Mouse (Mus musculus) heart, postnatal 0 days (tissue): ENCODE measurements around the gene Cbx2. TPM values are rescaled to one million over a fixed set of nuclear protein-coding genes. Genes with fewer than 3 reads are reported as not detected.

Experiments used
- ATAC-seq: fragments of 200-750 bp; cut with Nextera tagmentation; 2 replicates; pipeline ENCODE4 v1.8.0; 2017; ENCODE audit warnings: low read depth, moderate number of reproducible peaks, moderate library complexity; ENCODE audit not compliant: insufficient read depth
- DNase-seq: peaks from one replicate; pipeline ENCODE4 v3.0.0-alpha.2; 2016; ENCODE audit warnings: low spot score
- H3K27ac ChIP-seq: fragments of 300-500 bp; sonication (generic); 2 replicates; pipeline ENCODE4 v1.5.1; 2014; ENCODE audit warnings: low read depth, mild to moderate bottlenecking
- H3K27me3 ChIP-seq: fragments of 300-500 bp; sonication (generic); 2 replicates; pipeline ENCODE4 v1.6.1; 2014; ENCODE audit warnings: low read length, mixed read lengths; ENCODE audit not compliant: control insufficient read depth, insufficient read depth
- H3K36me3 ChIP-seq: fragments of 300-500 bp; sonication (generic); replicated peaks from 2 replicates; pipeline ENCODE4 v1.6.1; 2014; ENCODE audit warnings: low read length, mixed read lengths; ENCODE audit not compliant: control insufficient read depth, insufficient read depth
- H3K4me1 ChIP-seq: fragments of 300-500 bp; sonication (generic); 2 replicates; pipeline ENCODE4 v1.6.1; 2014; ENCODE audit warnings: antibody characterized with exemption; ENCODE audit not compliant: control insufficient read depth, insufficient read depth
- H3K4me2 ChIP-seq: fragments of 300-500 bp; sonication (generic); 2 replicates; pipeline ENCODE4 v1.6.1; 2014; ENCODE audit warnings: low read depth, mild to moderate bottlenecking, low read length, moderate library complexity
- H3K4me3 ChIP-seq: fragments of 300-500 bp; sonication (generic); 2 replicates; pipeline ENCODE4 v1.5.1; 2014; ENCODE audit warnings: low read depth, low read length
- H3K9ac ChIP-seq: fragments of 300-500 bp; sonication (generic); replicated peaks from 2 replicates; pipeline ENCODE4 v1.6.1; 2014; ENCODE audit warnings: low read depth, low read length, mixed read lengths
- H3K9me3 ChIP-seq: fragments of 300-500 bp; sonication (generic); replicated peaks from 2 replicates; pipeline ENCODE4 v1.6.1; 2016; ENCODE audit warnings: low read length; ENCODE audit not compliant: control insufficient read depth
- CTCF ChIP-seq: IDR thresholded peaks from 2 replicates; pipeline ENCODE4 v1.5.1; 2016; ENCODE audit warnings: antibody characterized with exemption, control low read depth, low read depth
- EP300 ChIP-seq: IDR thresholded peaks from 2 replicates; pipeline ENCODE4 v1.6.1; 2016; ENCODE audit warnings: antibody characterized with exemption, low read depth
- WGBS: fragments of 180-500 bp; shearing (Covaris S2); extraction: QIAGEN DNeasy Blood & Tissue Kit; methylation state at CpG from one replicate; pipeline ENCODE4 v1.1.7; 2014; 5-methylcytosine and 5-hydroxymethylcytosine counted together
- polyA plus RNA-seq: library from polyadenylated mRNA; unstranded; fragments of >200 nt; fragmentation: Nextera tagmentation; extraction: Ambion mirVana; gene quantifications from 2 replicates; pipeline ENCODE4 v1.2.1, GENCODE M21; 2015
- total RNA-seq: library from RNA; depleted of rRNA; stranded (reverse); fragments of >200 nt; gene quantifications from 2 replicates; pipeline ENCODE4 v1.2.3, GENCODE M21; 2014; ENCODE audit warnings: low replicate concordance

The Cbx2 gene
- total and polyA plus RNA-seq, 2 experiments from 2014 or later = 1.8 to 5.8 TPM

DNA sequence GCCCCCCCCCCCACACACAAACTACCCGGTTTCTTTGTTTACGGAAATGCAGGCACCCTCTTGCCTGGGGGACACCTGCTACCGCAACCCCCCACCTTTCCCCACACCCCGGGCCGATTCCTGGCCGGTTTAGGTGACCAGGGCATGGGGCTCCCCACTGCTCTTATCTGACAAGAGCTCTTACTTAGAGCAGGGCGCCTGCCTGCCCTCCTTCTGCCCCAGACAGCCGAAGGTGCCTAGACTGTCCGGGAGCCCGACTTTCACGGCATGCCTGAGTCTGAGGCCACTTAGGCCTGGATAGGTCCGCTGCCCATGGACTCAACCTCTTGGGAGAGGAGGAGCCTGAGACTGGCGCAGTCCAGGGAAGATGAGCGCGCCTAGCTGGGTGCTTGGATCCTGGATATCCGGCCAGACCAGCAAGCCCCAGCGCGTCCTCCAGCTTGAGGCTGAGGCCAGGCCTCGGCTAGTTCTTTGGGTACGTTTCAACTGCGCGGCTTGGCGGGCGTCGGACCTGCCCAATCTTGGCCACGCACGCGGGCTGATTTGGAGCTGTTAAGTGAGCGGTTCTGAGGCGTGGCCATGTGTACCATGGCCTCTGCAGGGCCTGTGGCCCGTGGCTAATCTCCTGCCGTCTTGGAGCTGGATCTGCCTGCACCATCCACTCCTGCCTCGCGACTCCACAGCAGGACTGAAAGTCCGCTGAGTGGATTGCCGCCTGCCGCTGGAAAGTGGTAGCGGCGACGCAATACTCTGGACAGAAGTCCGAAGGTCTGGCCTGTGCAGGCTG, 22.0 kb downstream of the Cbx2 start:
- no peak for DNase-seq
- Histone ChIP-seq H3K4me3 (peak overlapping the region; percentile 4; the same call in 1 of the 2 replicates), H3K9ac (no peak overlapping the region), H3K27ac (no peak overlapping the region), H3K4me1 (peaks cover 15% of the 10 kb centered on the region), H3K9me3 (no peaks in the 10 kb centered on the region), H3K27me3 (peaks cover 83% of the 10 kb centered on the region), H3K4me2 (peak overlapping the region; percentile 12), H3K36me3 (no peaks in the 10 kb centered on the region)
- no peak for ATAC-seq
- TF ChIP-seq EP300 = no peak
- peak; percentile 42 for TF ChIP-seq CTCF
- 4% methylated on average over 41 of the region's 41 CpGs for WGBS

DNA sequence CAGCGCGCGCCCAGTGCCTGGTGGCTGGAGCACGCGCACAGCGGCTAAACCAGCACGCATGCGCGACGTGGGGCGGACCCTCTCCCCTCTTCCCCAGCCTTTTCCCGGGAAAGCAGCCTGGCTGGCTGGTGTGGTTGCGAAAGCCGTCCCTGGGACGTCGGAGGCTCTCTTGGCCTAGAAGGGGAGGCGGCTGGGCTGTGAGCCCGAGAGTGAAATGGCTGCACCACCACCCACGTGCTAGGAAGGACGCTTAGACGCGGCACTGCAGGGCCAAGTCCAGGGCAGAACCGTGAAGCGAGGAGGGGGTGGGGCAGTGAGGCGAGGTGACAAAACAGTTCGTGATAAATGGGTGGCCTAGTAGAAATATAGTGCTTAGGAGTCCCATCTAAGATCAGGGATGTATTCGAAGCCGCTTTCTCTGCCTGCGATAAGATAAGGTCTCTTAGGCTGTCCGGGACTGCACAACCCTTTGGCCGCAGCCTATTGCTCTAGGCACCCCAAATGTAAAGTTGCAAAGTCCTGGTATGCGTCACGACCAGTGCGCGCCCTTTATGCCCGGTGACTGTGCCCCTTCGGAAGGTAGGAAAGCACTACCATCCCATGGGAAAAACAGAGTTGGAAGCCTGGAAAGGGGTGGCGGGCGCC, 24.0 kb downstream of the Cbx2 start:
- Histone ChIP-seq H3K4me1 (peaks cover 8% of the 10 kb centered on the region), H3K27me3 (peaks cover 98% of the 10 kb centered on the region), H3K4me3 (peak overlapping the region; percentile 15), H3K4me2 (peak overlapping the region; percentile 28), H3K36me3 (no peaks in the 10 kb centered on the region), H3K27ac (no peak overlapping the region), H3K9me3 (no peaks in the 10 kb centered on the region), H3K9ac (no peak overlapping the region)
- TF ChIP-seq EP300 (no peak), CTCF (no peak)
- 2% methylated on average over 39 of the region's 39 CpGs for WGBS
- DNase-seq (peak; percentile 20), ATAC-seq (0 out of 2 replicates have a peak, but pooled peaks have one; percentile 22)

DNA sequence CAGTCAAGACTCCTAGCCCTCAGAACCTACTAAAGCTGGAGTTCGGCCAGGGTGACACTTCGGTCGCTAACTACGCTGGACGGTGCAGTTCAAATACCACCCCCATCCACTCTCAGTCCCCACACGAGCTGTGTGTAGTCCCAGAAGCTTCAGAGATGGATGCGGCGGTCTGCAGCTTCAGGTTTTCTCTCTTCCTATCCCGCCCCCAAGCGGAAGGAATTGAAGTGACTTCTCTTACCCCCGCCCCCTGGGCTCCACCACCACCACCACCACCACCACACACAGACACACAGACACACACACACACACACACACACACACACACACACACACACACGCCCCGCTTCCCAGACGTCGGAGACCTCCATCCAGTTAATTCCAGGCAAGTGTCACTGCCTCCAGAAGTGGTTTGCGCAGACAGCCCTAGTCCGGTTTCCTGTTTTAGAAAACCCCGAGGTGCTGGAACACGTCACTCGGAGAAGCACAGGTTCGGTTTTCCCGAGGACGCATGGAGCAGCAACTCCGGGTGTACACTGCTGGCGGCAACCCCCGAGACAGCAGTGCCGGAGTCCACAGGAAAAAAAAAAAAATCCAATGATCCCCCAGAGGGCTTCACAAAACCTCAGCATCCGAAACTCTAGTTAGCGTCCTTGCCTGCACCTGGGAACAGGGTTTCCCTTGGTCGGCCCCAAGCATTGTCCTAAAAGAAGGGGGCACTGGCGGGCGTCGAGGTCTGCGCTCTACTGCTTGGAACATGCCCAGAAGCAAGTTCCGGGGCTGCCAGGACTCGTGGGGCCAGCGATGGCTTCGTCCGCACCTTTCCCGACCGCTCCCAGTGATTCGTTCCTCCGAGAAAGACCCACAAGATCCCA, 24.7 kb downstream of the Cbx2 start:
- H3K4me3 ChIP-seq = peak overlapping the region; percentile 15
- ATAC-seq (no peak), DNase-seq (peak; percentile 63)
- WGBS = 1% methylated on average over 42 of the region's 43 CpGs
- peak overlapping the region; percentile 28 for H3K4me2 ChIP-seq
- peaks cover 98% of the 10 kb centered on the region for H3K27me3 ChIP-seq
- H3K36me3 ChIP-seq = no peaks in the 10 kb centered on the region
- no peak overlapping the region for H3K27ac ChIP-seq
- no peak for TF ChIP-seq EP300
- TF ChIP-seq CTCF = peak; percentile 40
- H3K9ac ChIP-seq = no peak overlapping the region
- no peaks in the 10 kb centered on the region for H3K9me3 ChIP-seq
- H3K4me1 ChIP-seq = peaks cover 8% of the 10 kb centered on the region; the same call in 1 of the 2 replicates

DNA sequence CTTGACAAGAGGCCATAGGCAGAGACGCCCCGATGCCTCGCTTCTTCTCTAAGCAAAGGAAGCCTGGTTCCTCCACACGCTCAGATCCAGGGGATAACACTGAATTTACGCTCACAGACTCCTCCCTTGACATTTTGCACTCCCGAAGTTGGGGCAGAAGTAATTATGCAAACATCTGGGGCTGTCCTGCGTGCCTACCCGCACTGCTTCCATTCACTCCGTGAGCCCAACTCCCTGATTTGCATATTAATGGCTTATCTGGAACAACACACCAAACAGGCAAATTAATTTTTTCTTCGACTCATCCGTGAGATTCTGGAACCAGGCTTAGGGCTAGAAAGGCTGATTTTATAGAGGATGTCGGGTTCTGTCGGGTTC, 25.4 kb downstream of the Cbx2 start:
- no peaks in the 10 kb centered on the region for H3K36me3 ChIP-seq
- H3K9ac ChIP-seq = no peak overlapping the region
- 1% methylated on average over 13 of the region's 13 CpGs for WGBS
- H3K9me3 ChIP-seq = no peaks in the 10 kb centered on the region
- peaks cover 14% of the 10 kb centered on the region for H3K4me1 ChIP-seq
- 0 out of 2 replicates have a peak overlapping the region, but pooled peaks have one; percentile 6 for H3K4me3 ChIP-seq
- ATAC-seq (no peak), DNase-seq (peak; percentile 5)
- TF ChIP-seq EP300 (no peak), CTCF (no peak)
- no peak overlapping the region for H3K4me2 ChIP-seq
- no peak overlapping the region for H3K27ac ChIP-seq
- H3K27me3 ChIP-seq = peaks cover 94% of the 10 kb centered on the region

DNA sequence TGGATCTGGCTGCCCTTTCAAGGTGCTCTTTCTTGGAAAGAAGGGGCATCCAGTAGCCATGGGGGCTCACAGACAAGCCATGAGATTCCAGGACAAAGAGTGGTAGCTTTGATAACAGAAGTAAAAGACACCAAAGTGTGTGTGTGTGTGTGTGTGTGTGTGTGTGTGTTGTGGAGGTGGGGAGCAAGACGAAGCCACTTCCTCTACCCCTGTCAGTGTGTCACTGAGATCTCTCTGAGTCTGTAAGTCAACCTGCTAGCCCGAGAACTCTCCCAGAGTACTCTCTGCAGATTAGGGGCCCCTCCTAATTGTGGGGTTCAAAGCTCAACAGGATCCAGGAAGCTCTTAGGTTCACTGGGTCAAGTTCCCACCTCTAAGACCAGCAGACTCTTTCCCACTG, 27.6 kb downstream of the Cbx2 start:
- TF ChIP-seq EP300 (no peak), CTCF (no peak)
- no peaks in the 10 kb centered on the region for H3K9me3 ChIP-seq
- ATAC-seq = no peak
- H3K4me2 ChIP-seq = no peak overlapping the region
- no peaks in the 10 kb centered on the region for H3K36me3 ChIP-seq
- WGBS = 2% methylated on average over 2 of the region's 2 CpGs
- no peak overlapping the region for H3K9ac ChIP-seq
- DNase-seq = peak; percentile 4
- H3K27me3 ChIP-seq = peaks cover 91% of the 10 kb centered on the region
- no peak overlapping the region for H3K4me3 ChIP-seq
- no peak overlapping the region for H3K27ac ChIP-seq
- H3K4me1 ChIP-seq = peaks cover 25% of the 10 kb centered on the region
